12 mouse cellular contexts compared by ENCODE assay signal in the genomic region with DNA sequence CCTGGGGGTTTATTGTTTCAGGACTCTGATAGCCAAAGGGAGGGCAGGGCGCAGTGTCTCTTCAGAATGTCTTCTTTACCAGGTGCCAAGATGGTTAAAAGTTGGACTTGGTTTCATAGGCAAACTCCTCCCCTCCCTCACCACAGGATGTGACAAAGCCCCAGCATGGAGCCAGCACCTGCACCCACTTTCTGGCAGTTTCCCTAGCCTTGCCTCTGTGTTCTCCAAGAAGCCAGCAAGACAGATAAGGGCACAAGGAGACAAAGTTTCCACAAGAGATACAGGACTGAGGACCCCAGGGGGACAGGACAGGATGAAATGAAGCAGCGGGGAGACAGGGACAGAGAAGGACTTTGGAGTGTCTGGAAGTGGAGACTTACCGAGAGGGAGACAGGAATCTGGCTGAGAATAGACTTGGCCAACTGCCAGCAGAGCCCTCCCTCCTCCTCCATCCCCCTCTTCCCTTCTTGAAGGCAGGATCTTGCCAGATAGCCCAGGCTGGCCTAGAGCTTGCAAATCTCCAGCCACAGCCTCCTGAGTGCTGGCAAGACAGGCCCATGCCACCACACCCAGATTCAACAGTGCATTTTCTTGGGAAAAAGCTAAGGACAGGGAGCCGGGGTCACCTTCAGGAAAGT.
A peak's percentile ranks its signal among the peaks of the same experiment; 100 is the strongest.
DNase-seq lines count a peak whose midpoint lies in the region.
"Had no signal": no experiment of that assay in that cellular context is flagged by ENCODE, and none has a peak within 500 bp of the region (broad histone marks: within the 10 kb centered on the region; RNA-seq: fewer than 3 reads in every experiment).

No protein-coding gene starts in this region.

- peak; percentile 15 for DNase-seq in gastrocnemius, postnatal 10 days
- DNase-seq in gastrocnemius, postnatal 4 days (ENCODE audit: low spot score in 2 of 2), result no peak
- DNase-seq in left cerebral cortex, postnatal 4 days, result peak; percentile 20
- no peak for DNase-seq in left cerebral cortex, postnatal 14 days (ENCODE audit: low spot score in 2 of 2)
- DNase-seq in brain, adult 2 months (ENCODE audit: low read depth, low spot score), result peak; percentile 36
- peak; percentile 91 for DNase-seq in thymus, postnatal 0 days (ENCODE audit: low spot score)
- no peak for DNase-seq in neural tube, embryonic 10.5 days (ENCODE audit: extremely low spot score, low spot score)
- no peak for DNase-seq in kidney, adult 18-20 months
- DNase-seq: adrenal gland, adult 2 months; cerebellum, postnatal 36 days; gastrocnemius, adult 2 months; heart, postnatal 36 days had no signal

- intact Hi-C loops in left cerebral cortex, postnatal 4 days (cut with DNase I), result no loop called here
- intact Hi-C loops in left cerebral cortex, postnatal 14 days (cut with DNase I), result no loop called here

Comparison
In these comparisons a context has a peak if more than half of its experiments do, and no peak if none do; other contexts are left out.
1. DNase-seq: peak in gastrocnemius, postnatal 10 days (single experiment), left cerebral cortex, postnatal 4 days (single experiment), brain, adult 2 months (single experiment) and thymus, postnatal 0 days (single experiment); none in gastrocnemius, postnatal 4 days (0 of 2), left cerebral cortex, postnatal 14 days (0 of 2), neural tube, embryonic 10.5 days (single experiment) and kidney, adult 18-20 months (single experiment).